In the genomic region with DNA sequence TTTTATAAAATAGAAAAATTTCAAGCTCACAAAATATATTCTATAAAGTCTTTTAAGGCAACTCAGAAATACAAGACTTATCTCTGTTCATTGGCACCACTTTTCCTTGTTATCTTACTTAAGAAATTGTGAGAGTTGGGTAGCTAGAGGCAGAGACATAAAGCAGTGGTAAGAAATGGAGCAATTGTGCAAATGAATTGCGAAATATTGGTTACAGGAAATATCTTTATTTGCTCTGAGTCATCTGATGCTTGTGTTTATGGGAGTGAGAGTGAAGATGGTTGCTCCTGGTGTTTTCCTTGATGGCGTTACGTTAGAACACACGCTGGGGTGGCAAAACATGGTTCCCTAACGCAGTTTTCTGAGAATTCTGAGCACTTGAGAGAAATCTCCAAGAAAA, we compare ENCODE assay signal across 19 mouse cellular contexts.
DNase-seq lines count a peak whose midpoint lies in the region; TF ChIP-seq lines count a peak whose summit lies in the region.
"Had no signal": no experiment of that assay in that cellular context is flagged by ENCODE, and none has a peak within 500 bp of the region (broad histone marks: within the 10 kb centered on the region; RNA-seq: fewer than 3 reads in every experiment).

No protein-coding gene starts in this region.

- no peak for TF ChIP-seq CTCF in C2C12 (IDR thresholded peaks at IDR 0.05; ENCODE audit: control insufficient read depth, insufficient read depth, insufficient read length)

- H3ac ChIP-seq in C2C12 (ENCODE audit: control insufficient read depth, insufficient read length, low read depth), result no peak overlapping the region
- no peak overlapping the region for H3ac ChIP-seq in myocyte (ENCODE audit: control insufficient read depth, insufficient read length)

- H3K27me3 ChIP-seq in C2C12 (ENCODE audit: control insufficient read depth, insufficient read depth, insufficient read length), result no peaks in the 10 kb centered on the region
- H3K27me3 ChIP-seq in myocyte (ENCODE audit: control insufficient read depth, insufficient read depth, insufficient read length), result no peaks in the 10 kb centered on the region
- H3K27me3 ChIP-seq: embryonic facial prominence, embryonic 12.5 days; forebrain, embryonic 13.5 days; forebrain, embryonic 15.5 days had no signal

- peak; percentile 4 for DNase-seq in 416B (ENCODE audit: low read depth)
- no peak for DNase-seq in left cerebral cortex, adult 11 months (ENCODE audit: low spot score)
- no peak for DNase-seq in gastrocnemius, adult 18-20 months (ENCODE audit: low spot score)
- DNase-seq: adrenal gland, adult 2 months; adrenal gland, postnatal 10 days; adrenal gland, postnatal 25 days; B cell, adult 2 months; cerebellum, adult 11-12 months; cerebellum, adult 2 months; cerebellum, adult 9-10 months; cerebellum, postnatal 10 days; cerebellum, postnatal 25 days; forebrain, postnatal 0 days had no signal

- TF ChIP-seq POLR2A in myocyte (IDR thresholded peaks at IDR 0.05; ENCODE audit: insufficient read length, low read depth), result no peak

- no peaks in the 10 kb centered on the region for H3K79me3 ChIP-seq in C2C12 (ENCODE audit: low read depth)

- H3K4me3 ChIP-seq in C2C12 (ENCODE audit: insufficient read depth, poor library complexity, severe bottlenecking) (no peak overlapping the region), myocyte (no peak overlapping the region)
- H3K4me3 ChIP-seq: embryonic facial prominence, embryonic 10.5 days; embryonic facial prominence, embryonic 12.5 days; forebrain, embryonic 13.5 days; forebrain, embryonic 15.5 days had no signal

- no peaks in the 10 kb centered on the region for H3K79me2 ChIP-seq in C2C12 (ENCODE audit: control insufficient read depth, insufficient read depth)
- H3K79me2 ChIP-seq in myocyte (ENCODE audit: control insufficient read depth, insufficient read depth), result no peaks in the 10 kb centered on the region

- no peak overlapping the region for H3K4me2 ChIP-seq in myocyte (ENCODE audit: low read depth)
- H3K4me2 ChIP-seq: embryonic facial prominence, embryonic 12.5 days; forebrain, embryonic 13.5 days; forebrain, embryonic 15.5 days had no signal

- no peaks in the 10 kb centered on the region for H3K36me3 ChIP-seq in C2C12 (ENCODE audit: control insufficient read depth, insufficient read depth)
- no peaks in the 10 kb centered on the region for H3K36me3 ChIP-seq in myocyte (ENCODE audit: control insufficient read depth, insufficient read depth)
- H3K36me3 ChIP-seq: embryonic facial prominence, embryonic 10.5 days; embryonic facial prominence, embryonic 12.5 days; forebrain, embryonic 15.5 days had no signal

TF ChIP-seq in C2C12, 6 proteins besides CTCF, POLR2A, EP300 and RAD21:
- no peak for TF ChIP-seq MYOG (IDR thresholded peaks at IDR 0.05; ENCODE audit: control insufficient read depth, extremely low read depth, insufficient read length)
- peak; percentile 86 for TF ChIP-seq CEBPB (IDR thresholded peaks at IDR 0.05; ENCODE audit: low read depth)

TF ChIP-seq in myocyte, 11 proteins besides CTCF, POLR2A, EP300 and RAD21:
- TF ChIP-seq E2F4 (IDR thresholded peaks at IDR 0.05; ENCODE audit: insufficient read depth), result no peak
- no peak for TF ChIP-seq POLR2AphosphoS2 (IDR thresholded peaks at IDR 0.05; ENCODE audit: insufficient read length, low read depth)
- peak; percentile 57 for TF ChIP-seq CEBPB (IDR thresholded peaks at IDR 0.05; ENCODE audit: insufficient read depth, poor library complexity, severe bottlenecking)
